Mouse (Mus musculus) gastrocnemius, postnatal 14 days (tissue): ENCODE measurements around the gene Wdr24. TPM values are rescaled to one million over a fixed set of nuclear protein-coding genes. Genes with fewer than 3 reads are reported as not detected.

ENCODE experiments used
- DNase-seq: peaks from one replicate; pipeline ENCODE4 v3.0.0; 2021; ENCODE audit warnings: mixed read lengths
- intact Hi-C: fragments of 180-260 bp; cut with DNase I; formaldehyde crosslinking; loops from one replicate; pipeline ENCODE4 v1.15.1; 2025; ENCODE audit warnings: low total_unique reads
- long read RNA-seq, 2 experiments: library from polyadenylated mRNA; stranded (forward); transcript quantifications; one replicate each; pipeline ENCODE4 v2.0.0; 2021
- total RNA-seq, 2 experiments: library from RNA; stranded (reverse); gene quantifications; 2 replicates each; pipeline ENCODE4 v1.2.3; 2021

The Wdr24 gene
- total RNA-seq, result 1 to 10 TPM; 9.1 to 9.2 TPM
- long read RNA-seq, experiment 1, transcript Wdr24-201 (9 exons, 3,099 nt), result major isoform, 12 of 16 reads
- long read RNA-seq, experiment 1, partial matches to known transcripts, result 3 of 16 reads
- long read RNA-seq, experiment 1, other reads (novel, unspliced or antisense), result 1 of 16 reads
- long read RNA-seq, experiment 2, transcript Wdr24-201 (9 exons, 3,099 nt), result major isoform, 16 of 19 reads
- long read RNA-seq, experiment 2, partial matches to known transcripts, result 0 of 19 reads
- long read RNA-seq, experiment 2, other reads (novel, unspliced or antisense), result 3 of 19 reads

- intact Hi-C loops, result no loop called here
These were observed at the start of gene Wdr24 for GRCm38 (mm10) chr17:25823452-25823851. Gene Wdr24, plus strand, starts transcription at chr17:25823627.

GRCm38 (mm10) chr17:25775318-25776062 is 47.9 kb upstream of the Wdr24 start:
- no peak for DNase-seq
- intact Hi-C loops, result no loop called here

More at GRCm38 (mm10) chr17:25823452-25823851, at the start of gene Wdr24:
- DNase-seq, result no peak

GRCm38 (mm10) chr17:25777948-25778347 is 45.5 kb upstream of the Wdr24 start:
- DNase-seq, result no peak

GRCm38 (mm10) chr17:25781339-25781738 is 42.1 kb upstream of the Wdr24 start:
- DNase-seq, result no peak
- intact Hi-C loops, result no loop called here

More at GRCm38 (mm10) chr17:25777948-25778347, 45.5 kb upstream of the Wdr24 start:
- intact Hi-C loops, result no loop called here

GRCm38 (mm10) chr17:25783086-25783485 is 40.3 kb upstream of the Wdr24 start:
- intact Hi-C loops, result no loop called here
- no peak for DNase-seq

GRCm38 (mm10) chr17:25783861-25784574 is 39.4 kb upstream of the Wdr24 start:
- intact Hi-C loops, result no loop called here
- DNase-seq, result no peak

- intact Hi-C loops, result no loop called here
- peak; percentile 95 for DNase-seq
These were observed 38.1 kb upstream of the Wdr24 start, which contains the start of gene Haghl for GRCm38 (mm10) chr17:25785281-25785745. Gene Haghl, minus strand, starts transcription at chr17:25785673.

- no peak for DNase-seq
- intact Hi-C loops, result no loop called here
These were observed 37.1 kb upstream of the Wdr24 start, which contains the start of gene Ccdc78 for GRCm38 (mm10) chr17:25786280-25786679. Gene Ccdc78, plus strand, starts transcription at chr17:25786580.

- intact Hi-C loops, result no loop called here
- DNase-seq, result no peak
These were observed 36.5 kb upstream of the Wdr24 start for GRCm38 (mm10) chr17:25786781-25787504.

GRCm38 (mm10) chr17:25791320-25791842 is 32.0 kb upstream of the Wdr24 start:
- intact Hi-C loops, result no loop called here

GRCm38 (mm10) chr17:25791843-25792527 is 31.4 kb upstream of the Wdr24 start:
- peak; percentile 84 for DNase-seq
- intact Hi-C loops, result no loop called here

More at GRCm38 (mm10) chr17:25791320-25791842, 32.0 kb upstream of the Wdr24 start:
- no peak for DNase-seq

GRCm38 (mm10) chr17:25792615-25793014 is 30.8 kb upstream of the Wdr24 start, which contains the start of gene Fam173a:
Gene Fam173a, minus strand, starts transcription at chr17:25792901.
- DNase-seq, result peak; percentile 84
- intact Hi-C loops, result no loop called here

- DNase-seq, result no peak
- intact Hi-C loops, result no loop called here
These were observed 29.2 kb upstream of the Wdr24 start for GRCm38 (mm10) chr17:25794197-25794596.

GRCm38 (mm10) chr17:25794998-25795397 is 28.4 kb upstream of the Wdr24 start:
- intact Hi-C loops, result loop anchor here (5.0 kb wide), 1 partner anchor 63 kb away; no protein-coding TSS in a partner anchor
- no peak for DNase-seq

- DNase-seq, result no peak
- intact Hi-C loops, result loop anchor here (5.0 kb wide), 1 partner anchor 63 kb away; no protein-coding TSS in a partner anchor
These were observed 27.8 kb upstream of the Wdr24 start, which contains the start of gene AC134908.4 for GRCm38 (mm10) chr17:25795609-25796092. Gene AC134908.4, minus strand, starts transcription at chr17:25795659.

- intact Hi-C loops, result loop anchor here (5.0 kb wide), 1 partner anchor 64 kb away; no protein-coding TSS in a partner anchor
- peak; percentile 63 for DNase-seq
These were observed 27.1 kb upstream of the Wdr24 start for GRCm38 (mm10) chr17:25796211-25796771.

GRCm38 (mm10) chr17:25796951-25797369 is 26.5 kb upstream of the Wdr24 start, which contains the start of gene Metrn:
Gene Metrn, minus strand, starts transcription at chr17:25797136.
- DNase-seq, result peak; percentile 92
- intact Hi-C loops, result loop anchor here (5.0 kb wide), 1 partner anchor 65 kb away; no protein-coding TSS in a partner anchor
